In the genomic region with DNA sequence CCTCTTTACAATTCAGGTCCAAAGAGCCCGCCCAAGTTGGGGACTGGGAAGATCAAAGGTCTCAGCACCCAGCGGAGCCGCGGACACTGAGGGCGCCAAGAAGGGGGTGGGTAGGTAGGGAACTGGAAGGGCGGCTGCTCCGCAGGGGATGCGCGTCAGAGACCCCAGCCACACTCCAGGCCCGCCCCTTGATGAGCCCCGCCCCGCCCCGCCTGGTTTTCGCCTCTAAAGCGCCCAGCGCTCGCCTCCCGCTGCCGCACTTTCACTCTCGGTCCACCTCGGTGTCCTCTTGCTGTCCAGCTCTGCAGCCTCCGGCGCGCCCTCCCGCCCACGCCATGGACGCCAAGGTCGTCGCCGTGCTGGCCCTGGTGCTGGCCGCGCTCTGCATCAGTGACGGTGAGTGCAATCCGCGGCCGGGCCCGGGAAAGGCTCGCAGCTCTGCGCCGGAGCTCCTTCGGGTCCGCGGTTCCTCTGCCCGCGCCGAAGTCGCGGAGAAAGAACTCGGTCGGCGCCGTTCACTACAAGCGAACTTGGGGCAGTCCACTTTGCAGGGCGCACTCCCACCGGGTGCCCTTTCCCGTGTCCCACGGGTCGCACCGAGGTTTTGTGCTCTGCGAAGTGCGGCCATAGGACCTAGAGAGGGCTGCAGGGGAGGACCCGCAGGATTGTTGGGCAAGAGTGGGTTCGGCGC, we compare ENCODE assay signal across 8 mouse cellular contexts. TPM values are rescaled to one million over a fixed set of nuclear protein-coding genes. Genes with fewer than 3 reads are reported as not detected.
DNase-seq lines count a peak whose midpoint lies in the region; ATAC-seq lines count a peak whose summit lies in the region.

Gene Cxcl12 (plus strand): TSS at position 215 of the 691 bp plus-strand sequence.

- peaks cover 11% of the 10 kb centered on the region; the same call in 1 of the 2 replicates for H3K27me3 ChIP-seq in intestine, embryonic 15.5 days (replicated peaks)
- peaks cover 80% of the 10 kb centered on the region for H3K27me3 ChIP-seq in limb, embryonic 10.5 days (ENCODE audit: low read depth, poor library complexity, severe bottlenecking)
- H3K27me3 ChIP-seq in midbrain, embryonic 13.5 days: peaks cover 78% of the 10 kb centered on the region
- peaks cover 16% of the 10 kb centered on the region for H3K27me3 ChIP-seq in stomach, embryonic 16.5 days (ENCODE audit: control insufficient read depth, insufficient read depth, low read length)

- H3K36me3 ChIP-seq in intestine, embryonic 15.5 days: no peaks in the 10 kb centered on the region
- H3K36me3 ChIP-seq in limb, embryonic 10.5 days: peaks cover 23% of the 10 kb centered on the region
- no peaks in the 10 kb centered on the region for H3K36me3 ChIP-seq in midbrain, embryonic 13.5 days
- no peaks in the 10 kb centered on the region for H3K36me3 ChIP-seq in stomach, embryonic 16.5 days (ENCODE audit: control insufficient read depth, insufficient read depth, low read length)

- H3K9me3 ChIP-seq in intestine, embryonic 15.5 days: no peaks in the 10 kb centered on the region
- H3K9me3 ChIP-seq in limb, embryonic 10.5 days (replicated peaks): no peaks in the 10 kb centered on the region
- no peaks in the 10 kb centered on the region for H3K9me3 ChIP-seq in midbrain, embryonic 13.5 days
- no peaks in the 10 kb centered on the region for H3K9me3 ChIP-seq in stomach, embryonic 16.5 days (replicated peaks; ENCODE audit: control insufficient read depth, low read length)

- peak within 1 kb of the TSS; percentile 71 for H3K9ac ChIP-seq in intestine, embryonic 15.5 days
- H3K9ac ChIP-seq in midbrain, embryonic 13.5 days (replicated peaks): peak within 1 kb of the TSS; percentile 64
- peak within 1 kb of the TSS; percentile 80 for H3K9ac ChIP-seq in stomach, embryonic 16.5 days (ENCODE audit: low read length)

- under 1% methylated on average over 63 of the region's 64 CpGs for WGBS in intestine, embryonic 15.5 days
- under 1% methylated on average over 63 of the region's 64 CpGs for WGBS in limb, embryonic 10.5 days
- under 1% methylated on average over 57 of the region's 64 CpGs for WGBS in midbrain, embryonic 13.5 days
- under 1% methylated on average over 60 of the region's 64 CpGs for WGBS in stomach, embryonic 16.5 days

- H3K4me1 ChIP-seq in intestine, embryonic 15.5 days (replicated peaks): peaks cover 19% of the 10 kb centered on the region
- peaks cover 59% of the 10 kb centered on the region for H3K4me1 ChIP-seq in limb, embryonic 10.5 days
- peaks cover 28% of the 10 kb centered on the region for H3K4me1 ChIP-seq in midbrain, embryonic 13.5 days (replicated peaks)
- H3K4me1 ChIP-seq in stomach, embryonic 16.5 days (ENCODE audit: control insufficient read depth, insufficient read depth, low read length): peaks cover 6% of the 10 kb centered on the region

- ATAC-seq in intestine, embryonic 15.5 days: peak; percentile 61
- peak; percentile 59 for ATAC-seq in midbrain, embryonic 13.5 days
- ATAC-seq in stomach, embryonic 16.5 days (ENCODE audit: insufficient read depth, low FRiP score): peak; percentile 74; the same call in 1 of the 2 replicates

- DNase-seq in layer of hippocampus, adult 18-20 months (ENCODE audit: low spot score in 2 of 2): peak; percentile 16 to 43
- DNase-seq in layer of hippocampus, adult 9-10 months (ENCODE audit: low spot score): no peak
- peak; percentile 82 for DNase-seq in embryo, embryonic 10.5 days (ENCODE audit: low spot score)
- peak; percentile 51 to 76 for DNase-seq in gastrocnemius, postnatal 4 days (ENCODE audit: low spot score in 2 of 2)
- peak; percentile 84 for DNase-seq in limb, embryonic 10.5 days (ENCODE audit: low spot score)

- H3K27ac ChIP-seq in intestine, embryonic 15.5 days: peak within 1 kb of the TSS; percentile 54
- H3K27ac ChIP-seq in limb, embryonic 10.5 days: peak within 1 kb of the TSS; percentile 91
- H3K27ac ChIP-seq in midbrain, embryonic 13.5 days: no peak within 1 kb of the TSS
- H3K27ac ChIP-seq in stomach, embryonic 16.5 days (ENCODE audit: low read length): peak within 1 kb of the TSS; percentile 51

- peak within 1 kb of the TSS; percentile 69 for H3K4me3 ChIP-seq in intestine, embryonic 15.5 days (replicated peaks)
- peak within 1 kb of the TSS; percentile 79 for H3K4me3 ChIP-seq in limb, embryonic 10.5 days
- peak within 1 kb of the TSS; percentile 55 for H3K4me3 ChIP-seq in midbrain, embryonic 13.5 days (replicated peaks)
- H3K4me3 ChIP-seq in stomach, embryonic 16.5 days (replicated peaks; ENCODE audit: low read length): peak within 1 kb of the TSS; percentile 80

- H3K4me2 ChIP-seq in intestine, embryonic 15.5 days (replicated peaks): peak within 1 kb of the TSS; percentile 96
- H3K4me2 ChIP-seq in midbrain, embryonic 13.5 days (replicated peaks): peak within 1 kb of the TSS; percentile 93
- peak within 1 kb of the TSS; percentile 93 for H3K4me2 ChIP-seq in stomach, embryonic 16.5 days (ENCODE audit: low read depth, low read length)

RNA-seq across cellular contexts. Expression of gene Cxcl12, which starts in this region (rescaled TPM):
- total RNA-seq in layer of hippocampus, adult 18-20 months (2021): 10 to 100 TPM; 45.3 to 46.3 TPM
- 100 to 1,000 TPM; 102 to 105 TPM for total RNA-seq in gastrocnemius, postnatal 4 days (2021)
- 147 and 163 TPM in 2 replicates for polyA plus RNA-seq in intestine, embryonic 15.5 days (2015; fragmentation: Nextera tagmentation; extraction: Ambion mirVana)
- polyA plus RNA-seq in limb, embryonic 10.5 days (2016; fragmentation: Nextera tagmentation; extraction: Ambion mirVana): 44.7 and 74.6 TPM in 2 replicates
- polyA plus RNA-seq in midbrain, embryonic 13.5 days (2015; fragmentation: Nextera tagmentation; extraction: Ambion mirVana): 50.3 and 61.2 TPM in 2 replicates
- polyA plus RNA-seq in stomach, embryonic 16.5 days (2015; fragmentation: Nextera tagmentation; extraction: Ambion mirVana): 168 and 180 TPM in 2 replicates
